Mouse (Mus musculus): ENCODE measurements around the gene Asxl1. TPM values are rescaled to one million over a fixed set of nuclear protein-coding genes. Genes with fewer than 3 reads are reported as not detected.
A peak's percentile ranks its signal among the peaks of the same experiment; 100 is the strongest.

The Asxl1 gene
- polyA plus RNA-seq, 1 experiment from 2014 or later = 17.0 TPM

- peak; percentile 73 for ATAC-seq (ENCODE audit: insufficient number of reproducible peaks, insufficient read depth, low FRiP score, low read depth)
- Histone ChIP-seq H3K27me3 (ENCODE audit: control insufficient read depth, insufficient read depth, low read length) (no peaks in the 10 kb centered on the region), H3K4me3 (ENCODE audit: control insufficient read depth in 1 of 2, insufficient read depth in 1 of 2, low read depth in 1 of 2, low read length in 2 of 2) (peak overlapping the region; percentile 93 to 95), H3K36me3 (ENCODE audit: control insufficient read depth, insufficient read depth, low read length) (no peaks in the 10 kb centered on the region), H3K9ac (ENCODE audit: low read length) (peak overlapping the region; percentile 94), H3K4me2 (ENCODE audit: low read length) (peak overlapping the region; percentile 100), H3K4me1 (ENCODE audit: control insufficient read depth in 2 of 2, insufficient read depth in 2 of 2, low read length in 2 of 2) (peaks cover 26 to 51% of the 10 kb centered on the region in 2 experiments), H3K9me3 (ENCODE audit: control insufficient read depth, low read length) (no peaks in the 10 kb centered on the region), H3K27ac (replicated peaks in 1 of 2; ENCODE audit: control insufficient read depth in 1 of 2, insufficient read depth in 1 of 2, low read depth in 2 of 2, low read length in 2 of 2) (peak overlapping the region; percentile 82 to 94)
- under 1% methylated on average over 38 of the region's 64 CpGs for WGBS
Measured at GRCm38 (mm10) chr2:153444254-153445136, 98.9 kb downstream of the Asxl1 start.

DNA sequence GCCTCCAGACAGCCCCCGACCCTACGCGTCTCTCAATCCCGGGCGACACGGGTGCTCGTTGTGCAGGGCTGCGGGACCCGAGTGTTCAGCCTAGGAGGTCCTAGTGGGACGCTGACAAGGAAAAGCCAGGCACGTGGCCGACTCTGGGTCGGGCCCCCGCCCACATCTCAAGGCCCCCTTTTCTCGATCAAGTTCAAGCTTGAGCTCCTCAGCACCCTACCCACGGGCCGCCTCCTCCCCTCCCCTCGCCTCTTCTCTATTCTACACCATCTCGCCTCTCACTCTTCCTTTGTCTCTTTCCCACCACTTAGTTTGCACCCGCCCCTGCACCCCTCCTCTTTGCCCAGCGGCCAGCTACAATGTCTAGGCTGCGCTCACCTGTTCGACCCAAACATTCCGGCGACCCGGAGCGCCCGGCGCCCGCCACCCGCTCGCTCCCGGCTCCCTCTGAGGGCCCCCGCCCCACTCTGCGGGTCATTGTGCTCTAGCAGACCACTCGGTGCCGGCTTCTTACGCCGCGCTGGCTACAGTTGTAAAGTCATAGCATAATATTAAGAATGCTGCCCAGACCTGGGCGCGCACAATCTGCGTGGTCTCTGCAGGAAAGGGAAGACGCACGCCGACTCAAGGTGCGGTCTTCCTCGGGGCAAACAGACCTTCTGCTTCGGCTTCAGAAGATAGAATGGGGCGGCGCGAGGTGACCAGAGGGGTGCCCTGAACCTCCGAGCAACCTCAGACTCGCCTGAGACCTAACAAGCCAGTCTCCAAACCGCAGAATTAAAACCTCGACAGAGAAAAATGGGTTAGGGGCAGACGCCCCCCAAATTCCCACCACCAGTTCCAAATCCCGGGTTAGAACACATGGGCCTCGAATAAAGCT is 99.7 kb downstream of the Asxl1 start:
- WGBS = under 1% methylated on average over 59 of the region's 59 CpGs
- Histone ChIP-seq H3K27ac (replicated peaks in 1 of 2; ENCODE audit: control insufficient read depth in 1 of 2, insufficient read depth in 1 of 2, low read depth in 2 of 2, low read length in 2 of 2) (peak overlapping the region; percentile 82 to 94), H3K4me3 (ENCODE audit: control insufficient read depth in 1 of 2, insufficient read depth in 1 of 2, low read depth in 1 of 2, low read length in 2 of 2) (peak overlapping the region; percentile 58 to 95), H3K36me3 (ENCODE audit: control insufficient read depth, insufficient read depth, low read length) (no peaks in the 10 kb centered on the region), H3K4me1 (ENCODE audit: control insufficient read depth in 2 of 2, insufficient read depth in 2 of 2, low read length in 2 of 2) (peaks cover 23 to 46% of the 10 kb centered on the region in 2 experiments), H3K27me3 (ENCODE audit: control insufficient read depth, insufficient read depth, low read length) (no peaks in the 10 kb centered on the region), H3K9me3 (ENCODE audit: control insufficient read depth, low read length) (no peaks in the 10 kb centered on the region), H3K4me2 (ENCODE audit: low read length) (peak overlapping the region; percentile 100), H3K9ac (ENCODE audit: low read length) (peak overlapping the region; percentile 94)
- ATAC-seq (ENCODE audit: insufficient number of reproducible peaks, insufficient read depth, low FRiP score, low read depth) = peak; percentile 18

GRCm38 (mm10) chr2:153446017-153446408 is 100.4 kb downstream of the Asxl1 start:
- Histone ChIP-seq H3K4me3 (ENCODE audit: control insufficient read depth in 1 of 2, insufficient read depth in 1 of 2, low read depth in 1 of 2, low read length in 2 of 2) (peak overlapping the region; percentile 58 to 95), H3K27ac (replicated peaks in 1 of 2; ENCODE audit: control insufficient read depth in 1 of 2, insufficient read depth in 1 of 2, low read depth in 2 of 2, low read length in 2 of 2) (peak overlapping the region in 1 of 2 experiments; percentile 94; a peak in 2 of 4 replicates), H3K27me3 (ENCODE audit: control insufficient read depth, insufficient read depth, low read length) (no peaks in the 10 kb centered on the region), H3K36me3 (ENCODE audit: control insufficient read depth, insufficient read depth, low read length) (no peaks in the 10 kb centered on the region), H3K4me2 (ENCODE audit: low read length) (peak overlapping the region; percentile 100), H3K9ac (ENCODE audit: low read length) (peak overlapping the region; percentile 94), H3K4me1 (ENCODE audit: control insufficient read depth in 2 of 2, insufficient read depth in 2 of 2, low read length in 2 of 2) (peaks cover 17 to 40% of the 10 kb centered on the region in 2 experiments), H3K9me3 (ENCODE audit: control insufficient read depth, low read length) (no peaks in the 10 kb centered on the region)
- 0% methylated on average over 8 of the region's 8 CpGs for WGBS
- ATAC-seq (ENCODE audit: insufficient number of reproducible peaks, insufficient read depth, low FRiP score, low read depth) = no peak

GRCm38 (mm10) chr2:153446476-153446875 is 100.8 kb downstream of the Asxl1 start:
- no peak for ATAC-seq (ENCODE audit: insufficient number of reproducible peaks, insufficient read depth, low FRiP score, low read depth)

DNA sequence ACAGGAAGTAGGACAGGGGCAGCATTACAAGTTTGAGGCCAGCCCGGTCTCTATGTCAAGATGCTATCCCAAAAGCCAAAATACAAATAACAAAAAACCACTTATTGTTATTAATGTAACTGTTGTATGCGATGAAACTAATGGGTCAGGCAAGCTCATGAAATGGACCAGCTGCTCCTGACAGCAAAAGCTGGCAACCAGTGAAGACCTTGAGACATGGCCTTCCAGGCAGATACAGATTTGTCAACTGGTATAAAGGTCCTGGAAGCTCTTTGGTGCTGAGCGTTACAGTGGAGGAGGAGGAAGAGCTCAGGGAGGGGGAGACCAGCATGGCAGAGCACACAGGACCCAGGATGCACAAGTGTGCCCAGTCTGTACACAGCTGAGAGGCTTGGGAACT is 102.1 kb downstream of the Asxl1 start:
- H3K36me3 ChIP-seq (ENCODE audit: control insufficient read depth, insufficient read depth, low read length) = no peaks in the 10 kb centered on the region
- WGBS = 85% methylated on average over 3 of the region's 3 CpGs
- no peak overlapping the region for H3K4me3 ChIP-seq (ENCODE audit: control insufficient read depth in 1 of 2, insufficient read depth in 1 of 2, low read depth in 1 of 2, low read length in 2 of 2)
- H3K9ac ChIP-seq (ENCODE audit: low read length) = no peak overlapping the region
- no peaks in the 10 kb centered on the region for H3K27me3 ChIP-seq (ENCODE audit: control insufficient read depth, insufficient read depth, low read length)
- no peak for ATAC-seq (ENCODE audit: insufficient number of reproducible peaks, insufficient read depth, low FRiP score, low read depth)
- H3K4me2 ChIP-seq (ENCODE audit: low read length) = no peak overlapping the region
- H3K27ac ChIP-seq (replicated peaks in 1 of 2; ENCODE audit: control insufficient read depth in 1 of 2, insufficient read depth in 1 of 2, low read depth in 2 of 2, low read length in 2 of 2) = no peak overlapping the region
- H3K9me3 ChIP-seq (ENCODE audit: control insufficient read depth, low read length) = no peaks in the 10 kb centered on the region
- H3K4me1 ChIP-seq (ENCODE audit: control insufficient read depth in 2 of 2, insufficient read depth in 2 of 2, low read length in 2 of 2) = peaks cover 1 to 22% of the 10 kb centered on the region in 2 experiments; a peak in 2 of 4 replicates

More at GRCm38 (mm10) chr2:153446476-153446875, 100.8 kb downstream of the Asxl1 start:
- H3K27ac ChIP-seq (replicated peaks in 1 of 2; ENCODE audit: control insufficient read depth in 1 of 2, insufficient read depth in 1 of 2, low read depth in 2 of 2, low read length in 2 of 2) = peak overlapping the region in 1 of 2 experiments; percentile 21; a peak in 1 of 4 replicates
- peak overlapping the region; percentile 100 for H3K4me2 ChIP-seq (ENCODE audit: low read length)
- H3K36me3 ChIP-seq (ENCODE audit: control insufficient read depth, insufficient read depth, low read length) = no peaks in the 10 kb centered on the region
- WGBS = 21% methylated on average over 4 of the region's 4 CpGs
- H3K9me3 ChIP-seq (ENCODE audit: control insufficient read depth, low read length) = no peaks in the 10 kb centered on the region
- no peak overlapping the region for H3K4me3 ChIP-seq (ENCODE audit: control insufficient read depth in 1 of 2, insufficient read depth in 1 of 2, low read depth in 1 of 2, low read length in 2 of 2)
- H3K9ac ChIP-seq (ENCODE audit: low read length) = peak overlapping the region; percentile 94
- H3K27me3 ChIP-seq (ENCODE audit: control insufficient read depth, insufficient read depth, low read length) = no peaks in the 10 kb centered on the region
- H3K4me1 ChIP-seq (ENCODE audit: control insufficient read depth in 2 of 2, insufficient read depth in 2 of 2, low read length in 2 of 2) = peaks cover 13 to 35% of the 10 kb centered on the region in 2 experiments

DNA sequence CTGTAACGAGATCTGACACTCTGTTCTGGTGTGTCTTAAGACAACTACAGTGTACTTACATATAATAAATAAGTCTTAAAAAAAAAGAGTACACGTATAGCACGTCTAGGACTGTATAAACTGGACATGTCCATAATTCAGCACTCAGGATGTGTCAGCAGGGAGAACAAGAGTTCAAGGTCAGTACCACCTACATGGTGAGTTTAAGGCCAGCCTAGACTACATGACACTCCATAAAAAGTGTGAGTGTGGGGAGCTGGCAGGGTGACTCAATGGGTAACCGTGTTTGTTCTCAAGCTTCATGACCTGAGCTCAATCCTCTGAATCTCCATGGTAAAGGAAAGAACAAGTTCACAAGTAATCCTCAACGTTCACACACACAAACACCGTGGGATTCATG is 102.9 kb downstream of the Asxl1 start:
- ATAC-seq (ENCODE audit: insufficient number of reproducible peaks, insufficient read depth, low FRiP score, low read depth) = no peak
- 86% methylated on average over 6 of the region's 6 CpGs for WGBS

More for the DNA sequence above, 102.9 kb downstream of the Asxl1 start:
- Histone ChIP-seq H3K9ac (ENCODE audit: low read length) (no peak overlapping the region), H3K27ac (replicated peaks in 1 of 2; ENCODE audit: control insufficient read depth in 1 of 2, insufficient read depth in 1 of 2, low read depth in 2 of 2, low read length in 2 of 2) (no peak overlapping the region), H3K4me1 (ENCODE audit: control insufficient read depth in 2 of 2, insufficient read depth in 2 of 2, low read length in 2 of 2) (peaks cover 0 to 14% of the 10 kb centered on the region in 2 experiments; a peak in 2 of 4 replicates), H3K4me2 (ENCODE audit: low read length) (no peak overlapping the region), H3K9me3 (ENCODE audit: control insufficient read depth, low read length) (no peaks in the 10 kb centered on the region), H3K27me3 (ENCODE audit: control insufficient read depth, insufficient read depth, low read length) (no peaks in the 10 kb centered on the region), H3K36me3 (ENCODE audit: control insufficient read depth, insufficient read depth, low read length) (no peaks in the 10 kb centered on the region), H3K4me3 (ENCODE audit: control insufficient read depth in 1 of 2, insufficient read depth in 1 of 2, low read depth in 1 of 2, low read length in 2 of 2) (no peak overlapping the region)
